Mouse (Mus musculus) forebrain, embryonic 13.5 days (tissue): ENCODE data around the gene Sh2d4b. TPM values are rescaled to one million over a fixed set of nuclear protein-coding genes. Genes with fewer than 3 reads are reported as not detected.
A peak's percentile ranks its signal among the peaks of the same experiment; 100 is the strongest.

Source experiments
- ATAC-seq: fragments of 200-750 bp; cut with Nextera tagmentation; 2 replicates; pipeline ENCODE4 v1.8.0; 2017
- H3K27ac ChIP-seq: fragments of 300-500 bp; sonication (generic); 2 replicates; pipeline ENCODE4 v1.5.1; 2015; ENCODE audit warnings: inconsistent platforms, mild to moderate bottlenecking, moderate library complexity
- H3K27me3 ChIP-seq: fragments of 300-500 bp; sonication (generic); 2 replicates; pipeline ENCODE4 v1.6.1; 2015; ENCODE audit warnings: mild to moderate bottlenecking, inconsistent platforms
- H3K36me3 ChIP-seq: fragments of 300-500 bp; sonication (generic); 2 replicates; pipeline ENCODE4 v1.6.1; 2015; ENCODE audit warnings: mild to moderate bottlenecking, inconsistent platforms; ENCODE audit not compliant: poor library complexity, severe bottlenecking
- H3K4me1 ChIP-seq: fragments of 300-500 bp; sonication (generic); 2 replicates; pipeline ENCODE4 v1.6.1; 2015; ENCODE audit warnings: inconsistent platforms
- H3K4me2 ChIP-seq: fragments of 300-500 bp; sonication (generic); 2 replicates; pipeline ENCODE4 v1.6.1; 2015; ENCODE audit warnings: inconsistent platforms, mild to moderate bottlenecking, moderate library complexity
- H3K4me3 ChIP-seq: fragments of 300-500 bp; sonication (generic); 2 replicates; pipeline ENCODE4 v1.5.1; 2015; ENCODE audit warnings: mild to moderate bottlenecking, inconsistent platforms
- H3K9ac ChIP-seq: fragments of 300-500 bp; sonication (generic); 2 replicates; pipeline ENCODE4 v1.6.1; 2015; ENCODE audit warnings: mild to moderate bottlenecking, inconsistent platforms
- H3K9me3 ChIP-seq: fragments of 300-500 bp; sonication (generic); replicated peaks from 2 replicates; pipeline ENCODE4 v1.6.1; 2016; ENCODE audit warnings: inconsistent platforms
- WGBS: fragments of 180-500 bp; shearing (Covaris S2); methylation state at CpG from one replicate; pipeline ENCODE4 v1.1.7; 2015; 5-methylcytosine and 5-hydroxymethylcytosine counted together
- polyA plus RNA-seq: library from polyadenylated mRNA; unstranded; fragments of >200 nt; fragmentation: Nextera tagmentation; extraction: Ambion mirVana; gene quantifications from 2 replicates; pipeline ENCODE4 v1.2.1, GENCODE M21; 2015

The Sh2d4b gene
- polyA plus RNA-seq, 1 experiment from 2014 or later: 2.4 TPM

DNA sequence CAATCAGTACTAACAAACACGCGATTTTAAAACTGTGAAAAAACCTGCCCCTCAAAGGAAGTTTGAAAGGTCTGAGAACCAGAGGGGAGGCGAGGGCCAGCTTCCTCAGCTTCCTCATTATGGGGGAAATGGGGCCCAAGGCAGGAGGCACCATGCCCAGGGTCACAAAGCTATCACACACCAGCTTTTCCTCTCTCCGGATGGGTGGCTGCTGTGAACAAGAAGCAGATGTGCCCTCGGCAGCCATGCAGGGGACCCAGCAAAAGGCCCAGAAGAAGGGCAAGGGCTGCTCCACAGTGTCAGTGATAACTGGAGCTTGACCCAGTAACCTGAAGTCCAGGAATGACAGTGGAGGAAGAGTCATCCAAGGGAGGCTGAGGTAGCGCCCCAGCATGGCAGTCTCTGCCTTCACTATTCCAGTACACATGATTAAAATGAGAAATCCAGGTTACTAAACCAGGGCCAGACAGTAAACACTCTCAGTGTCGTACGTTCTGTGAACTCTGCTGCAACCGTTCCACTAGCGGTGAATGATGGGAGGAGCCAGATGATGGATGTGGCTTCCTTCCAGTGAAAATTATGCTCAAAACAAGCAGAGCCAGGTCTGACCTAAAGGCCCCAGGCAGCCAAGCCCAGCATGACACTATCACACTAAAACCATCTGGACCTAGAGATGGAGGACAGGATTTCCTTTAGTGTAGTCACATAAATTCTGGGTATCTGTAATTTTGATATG lies 31.5 kb upstream of the Sh2d4b start:
- peaks cover 19% of the 10 kb centered on the region; the same call in 1 of the 2 replicates for H3K36me3 ChIP-seq
- ATAC-seq: no peak
- H3K4me3 ChIP-seq: no peak overlapping the region
- WGBS: 79% methylated on average over 10 of the region's 10 CpGs
- no peak overlapping the region for H3K27ac ChIP-seq
- no peak overlapping the region for H3K4me2 ChIP-seq
- H3K9me3 ChIP-seq: no peaks in the 10 kb centered on the region
- H3K9ac ChIP-seq: no peak overlapping the region
- H3K4me1 ChIP-seq: peaks cover 22% of the 10 kb centered on the region
- no peaks in the 10 kb centered on the region for H3K27me3 ChIP-seq

DNA sequence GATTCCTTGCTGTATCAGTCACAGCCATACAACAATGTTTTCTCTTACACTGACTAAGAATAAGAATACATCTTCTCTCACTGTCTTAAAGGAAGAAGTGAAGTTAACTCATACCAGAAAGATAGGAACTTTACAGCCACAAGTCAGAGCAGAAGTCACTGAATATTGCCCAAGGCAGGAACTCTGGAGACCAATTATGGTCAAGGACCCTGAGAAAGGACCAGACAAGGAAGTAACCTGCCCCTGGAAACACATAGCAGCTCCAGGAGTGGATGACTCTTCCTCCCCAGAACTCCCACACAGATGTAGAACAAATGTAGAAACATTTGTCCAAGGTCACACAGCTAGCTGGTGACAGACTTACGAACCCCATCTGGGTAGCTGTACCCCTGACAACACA lies 28.2 kb upstream of the Sh2d4b start:
- no peak for ATAC-seq
- Histone ChIP-seq H3K27ac (no peak overlapping the region), H3K9ac (no peak overlapping the region), H3K4me1 (peaks cover 9% of the 10 kb centered on the region; the same call in 1 of the 2 replicates), H3K4me2 (no peak overlapping the region), H3K36me3 (peaks cover 27% of the 10 kb centered on the region; the same call in 1 of the 2 replicates), H3K4me3 (no peak overlapping the region), H3K9me3 (no peaks in the 10 kb centered on the region), H3K27me3 (no peaks in the 10 kb centered on the region)
- WGBS: 96% methylated on average over 1 of the region's 1 CpGs

DNA sequence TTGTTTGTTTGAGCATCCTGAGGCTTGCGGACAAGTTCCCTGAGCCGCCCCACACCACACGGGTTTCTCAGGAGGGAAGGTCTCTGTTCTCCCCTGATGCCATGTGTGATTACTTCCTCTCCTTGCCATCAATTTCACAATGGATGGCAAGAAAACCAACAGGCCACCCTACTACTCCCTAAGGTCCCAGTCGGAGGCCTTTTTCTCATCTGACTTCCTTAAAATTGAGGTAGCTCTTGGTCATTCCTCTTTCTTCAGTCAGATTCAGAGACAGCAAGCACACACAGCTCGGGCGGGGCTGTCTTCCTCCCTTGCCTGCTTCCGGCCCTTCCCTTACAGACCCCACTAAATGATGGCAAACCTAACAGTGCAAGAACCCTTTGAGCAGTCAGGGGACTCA lies 26.5 kb upstream of the Sh2d4b start:
- H3K9me3 ChIP-seq: no peaks in the 10 kb centered on the region
- no peak for ATAC-seq
- H3K36me3 ChIP-seq: peaks cover 39% of the 10 kb centered on the region
- WGBS: 93% methylated on average over 7 of the region's 7 CpGs
- no peak overlapping the region for H3K9ac ChIP-seq
- H3K4me1 ChIP-seq: peaks cover 9% of the 10 kb centered on the region; the same call in 1 of the 2 replicates
- H3K27ac ChIP-seq: no peak overlapping the region
- H3K27me3 ChIP-seq: no peaks in the 10 kb centered on the region
- no peak overlapping the region for H3K4me2 ChIP-seq
- no peak overlapping the region for H3K4me3 ChIP-seq

DNA sequence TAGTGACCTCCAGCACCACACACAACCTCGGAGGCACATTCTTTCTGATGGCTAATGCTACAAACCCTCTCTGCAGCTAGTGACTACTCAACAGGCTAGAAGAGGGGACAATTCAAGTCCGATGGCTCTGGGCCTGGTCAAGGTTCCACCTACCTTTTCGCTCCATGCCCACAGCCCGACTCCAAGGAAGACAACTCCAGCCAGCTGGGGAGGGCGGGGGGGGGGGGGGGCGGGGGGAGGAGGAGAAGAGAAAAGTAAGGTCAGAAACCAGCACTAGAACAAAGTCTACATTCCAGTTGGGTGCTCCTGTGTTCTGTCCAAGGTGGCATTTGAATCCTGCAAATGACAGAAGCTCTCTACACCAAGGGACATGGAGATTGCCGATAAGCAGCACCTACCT lies 25.4 kb upstream of the Sh2d4b start:
- peaks cover 49% of the 10 kb centered on the region for H3K36me3 ChIP-seq
- no peaks in the 10 kb centered on the region for H3K27me3 ChIP-seq
- no peak overlapping the region for H3K4me3 ChIP-seq
- no peak overlapping the region for H3K9ac ChIP-seq
- 85% methylated on average over 5 of the region's 7 CpGs for WGBS
- ATAC-seq: no peak
- H3K27ac ChIP-seq: peak overlapping the region; percentile 19
- peaks cover 5% of the 10 kb centered on the region; the same call in 1 of the 2 replicates for H3K4me1 ChIP-seq
- H3K9me3 ChIP-seq: no peaks in the 10 kb centered on the region
- H3K4me2 ChIP-seq: no peak overlapping the region

DNA sequence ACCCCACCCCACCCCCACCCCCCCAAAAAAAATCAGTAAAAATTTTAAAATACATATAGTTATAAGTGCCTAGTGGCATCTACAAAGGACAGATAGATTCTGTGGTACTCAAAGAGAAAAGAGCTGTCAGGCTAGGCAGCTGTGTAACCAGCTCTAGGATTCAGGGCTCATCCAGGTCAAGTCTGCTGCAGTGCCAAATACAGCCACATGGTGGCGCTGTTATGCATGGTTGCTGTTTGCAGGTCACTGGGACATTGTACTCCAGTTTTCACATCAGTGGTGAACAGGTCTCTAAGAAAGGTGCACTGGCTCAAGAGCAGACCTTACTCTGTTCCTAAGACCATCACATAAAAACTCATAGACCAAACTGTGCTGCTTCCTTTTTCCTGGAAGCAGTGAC lies 24.6 kb upstream of the Sh2d4b start:
- Histone ChIP-seq H3K4me2 (no peak overlapping the region), H3K4me1 (peaks cover 5% of the 10 kb centered on the region; the same call in 1 of the 2 replicates), H3K9ac (no peak overlapping the region), H3K27me3 (no peaks in the 10 kb centered on the region), H3K36me3 (peaks cover 53% of the 10 kb centered on the region), H3K27ac (0 out of 2 replicates have a peak overlapping the region, but pooled peaks have one; percentile 19), H3K4me3 (no peak overlapping the region), H3K9me3 (no peaks in the 10 kb centered on the region)
- 5% methylated on average over 1 of the region's 1 CpGs for WGBS
- ATAC-seq: peak; percentile 64

DNA sequence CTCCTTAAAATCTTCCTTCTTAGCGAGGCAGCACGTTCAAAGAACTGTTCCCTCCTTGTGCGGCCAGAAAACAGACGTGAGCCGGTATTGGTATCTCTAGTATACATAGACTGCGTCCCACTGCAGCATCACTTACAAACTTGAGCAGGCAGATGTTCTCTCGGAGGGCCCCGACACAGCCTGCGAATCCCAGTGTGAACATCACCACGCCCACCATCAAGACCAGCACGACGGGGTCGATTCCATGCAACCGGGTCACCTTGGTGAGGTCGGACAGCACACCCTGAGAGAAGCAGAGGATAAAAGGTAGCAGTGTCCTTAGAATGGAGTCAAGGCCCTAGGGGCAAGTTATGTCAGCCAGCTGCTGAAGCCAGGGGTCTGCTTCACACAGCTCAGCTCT lies 23.6 kb upstream of the Sh2d4b start:
- no peak for ATAC-seq

DNA sequence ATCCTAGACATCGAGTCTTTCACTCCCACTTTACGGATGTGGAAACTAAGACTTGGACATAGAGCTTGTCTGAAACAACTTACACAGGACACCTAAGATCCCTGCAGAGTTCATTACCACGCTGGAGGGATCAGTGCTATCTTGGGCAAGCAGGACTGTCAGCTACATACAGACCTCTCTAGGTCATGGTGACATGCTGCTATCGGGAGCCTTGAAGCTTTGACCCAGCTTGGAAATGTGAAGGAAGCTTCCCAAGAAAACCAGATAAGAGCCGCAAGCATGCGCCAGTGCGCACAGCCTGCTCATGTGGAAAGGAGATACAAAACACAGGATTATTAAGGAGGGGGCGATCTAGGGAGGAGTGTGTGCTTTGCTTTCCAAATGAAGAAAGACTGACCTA lies 22.8 kb upstream of the Sh2d4b start:
- H3K27ac ChIP-seq: no peak overlapping the region
- H3K36me3 ChIP-seq: peaks cover 53% of the 10 kb centered on the region
- WGBS: 92% methylated on average over 8 of the region's 8 CpGs
- H3K4me3 ChIP-seq: no peak overlapping the region
- peaks cover 5% of the 10 kb centered on the region; the same call in 1 of the 2 replicates for H3K4me1 ChIP-seq
- no peaks in the 10 kb centered on the region for H3K9me3 ChIP-seq
- H3K27me3 ChIP-seq: no peaks in the 10 kb centered on the region
- H3K9ac ChIP-seq: no peak overlapping the region
- H3K4me2 ChIP-seq: no peak overlapping the region
- no peak for ATAC-seq

More for the DNA sequence above, 23.6 kb upstream of the Sh2d4b start:
- Histone ChIP-seq H3K27ac (no peak overlapping the region), H3K4me1 (peaks cover 5% of the 10 kb centered on the region; the same call in 1 of the 2 replicates), H3K27me3 (no peaks in the 10 kb centered on the region), H3K9me3 (no peaks in the 10 kb centered on the region), H3K9ac (no peak overlapping the region), H3K4me3 (no peak overlapping the region), H3K36me3 (peaks cover 48% of the 10 kb centered on the region), H3K4me2 (no peak overlapping the region)
- WGBS: 93% methylated on average over 15 of the region's 15 CpGs

DNA sequence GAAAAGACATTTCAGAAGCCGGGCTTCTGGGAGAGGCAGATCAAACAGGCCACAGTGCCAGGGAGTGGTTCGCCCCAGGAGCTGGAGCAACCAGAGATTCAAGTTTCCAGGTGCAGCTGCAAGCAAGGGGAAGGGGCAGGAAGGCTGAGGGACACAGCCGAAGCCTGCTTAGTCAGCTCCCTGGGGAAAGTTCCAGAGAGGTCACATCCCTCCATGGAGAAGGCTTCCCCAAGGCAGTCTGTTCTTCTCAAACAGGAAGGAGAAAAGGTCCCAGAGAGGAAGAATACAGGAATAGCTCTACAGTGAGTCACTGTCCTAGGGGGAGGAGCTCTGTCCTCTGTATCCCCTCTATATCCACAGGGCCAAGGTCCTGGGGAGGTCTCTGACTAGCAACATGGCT lies 21.6 kb upstream of the Sh2d4b start:
- H3K27ac ChIP-seq: no peak overlapping the region
- H3K9me3 ChIP-seq: no peaks in the 10 kb centered on the region
- no peak overlapping the region for H3K4me3 ChIP-seq
- no peak overlapping the region for H3K4me2 ChIP-seq
- WGBS: 85% methylated on average over 3 of the region's 3 CpGs
- H3K4me1 ChIP-seq: no peaks in the 10 kb centered on the region
- H3K27me3 ChIP-seq: no peaks in the 10 kb centered on the region
- peaks cover 64% of the 10 kb centered on the region for H3K36me3 ChIP-seq
- no peak overlapping the region for H3K9ac ChIP-seq
- no peak for ATAC-seq

DNA sequence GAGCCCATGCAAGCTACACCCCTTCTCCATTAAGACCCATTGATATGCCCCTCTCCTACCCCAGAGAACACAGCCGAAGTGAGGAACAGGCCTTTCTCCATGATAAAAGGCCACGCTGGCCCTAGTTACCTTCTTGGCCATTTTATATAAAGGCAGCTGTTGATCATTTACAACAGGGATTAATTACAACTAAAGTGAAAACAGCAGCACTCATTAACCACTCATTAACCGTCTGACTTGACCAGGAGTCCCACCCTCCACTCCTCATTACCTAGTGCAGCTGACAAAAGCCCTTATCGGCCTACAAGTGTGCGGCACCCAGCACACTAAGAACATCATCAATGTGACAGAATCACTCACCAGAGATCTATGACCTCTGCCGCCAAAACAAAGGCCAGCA lies 20.6 kb upstream of the Sh2d4b start:
- ATAC-seq: no peak
- no peak overlapping the region for H3K27ac ChIP-seq
- H3K4me3 ChIP-seq: no peak overlapping the region
- H3K4me2 ChIP-seq: no peak overlapping the region
- no peaks in the 10 kb centered on the region for H3K27me3 ChIP-seq
- H3K36me3 ChIP-seq: peaks cover 74% of the 10 kb centered on the region
- no peak overlapping the region for H3K9ac ChIP-seq
- no peaks in the 10 kb centered on the region for H3K4me1 ChIP-seq
- 45% methylated on average over 6 of the region's 6 CpGs for WGBS
- no peaks in the 10 kb centered on the region for H3K9me3 ChIP-seq

DNA sequence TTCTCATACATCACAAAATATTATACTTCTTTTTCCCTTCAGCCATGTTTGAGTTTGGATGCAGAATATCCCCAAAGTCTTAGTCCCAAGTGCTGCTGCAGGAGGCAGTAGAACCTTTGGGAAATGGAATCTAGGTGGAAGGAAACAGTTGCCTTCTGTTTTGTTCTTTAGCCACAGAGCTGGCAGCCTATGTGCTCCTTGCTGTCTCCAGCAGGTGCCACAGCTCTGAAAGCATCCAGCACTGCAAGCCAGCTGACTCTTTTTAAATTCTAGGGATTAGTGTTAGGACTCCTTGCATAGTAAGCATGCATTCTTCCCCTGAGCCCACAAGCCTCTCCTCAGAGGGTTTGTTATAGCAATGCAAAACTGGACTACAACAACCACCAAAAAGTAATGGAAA lies 18.5 kb upstream of the Sh2d4b start:
- Histone ChIP-seq H3K9me3 (no peaks in the 10 kb centered on the region), H3K27me3 (no peaks in the 10 kb centered on the region), H3K4me2 (no peak overlapping the region), H3K36me3 (peaks cover 89% of the 10 kb centered on the region), H3K27ac (no peak overlapping the region), H3K4me1 (no peaks in the 10 kb centered on the region), H3K4me3 (no peak overlapping the region), H3K9ac (no peak overlapping the region)
- ATAC-seq: no peak

DNA sequence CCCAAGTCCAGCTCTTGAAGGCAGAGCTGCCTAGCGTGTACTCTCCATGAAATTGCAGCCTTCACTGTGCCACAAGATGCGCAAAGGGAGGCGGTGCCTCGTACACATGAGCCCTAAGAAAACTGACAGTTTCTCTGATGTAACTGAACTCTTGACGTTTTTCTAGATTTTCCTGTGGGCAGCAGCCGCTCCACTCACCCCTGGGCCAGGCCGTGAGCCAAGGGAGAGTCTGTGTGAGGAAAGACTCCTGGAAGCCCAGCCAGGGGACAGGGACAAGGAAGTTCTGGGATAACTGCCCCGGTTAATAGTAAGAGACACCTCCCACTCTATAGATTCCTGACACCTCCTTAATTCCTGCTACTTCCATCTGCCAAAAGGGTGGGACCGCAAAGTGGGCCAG lies 15.7 kb upstream of the Sh2d4b start:
- H3K36me3 ChIP-seq: peaks cover 85% of the 10 kb centered on the region
- 94% methylated on average over 9 of the region's 9 CpGs for WGBS
- H3K9me3 ChIP-seq: no peaks in the 10 kb centered on the region

DNA sequence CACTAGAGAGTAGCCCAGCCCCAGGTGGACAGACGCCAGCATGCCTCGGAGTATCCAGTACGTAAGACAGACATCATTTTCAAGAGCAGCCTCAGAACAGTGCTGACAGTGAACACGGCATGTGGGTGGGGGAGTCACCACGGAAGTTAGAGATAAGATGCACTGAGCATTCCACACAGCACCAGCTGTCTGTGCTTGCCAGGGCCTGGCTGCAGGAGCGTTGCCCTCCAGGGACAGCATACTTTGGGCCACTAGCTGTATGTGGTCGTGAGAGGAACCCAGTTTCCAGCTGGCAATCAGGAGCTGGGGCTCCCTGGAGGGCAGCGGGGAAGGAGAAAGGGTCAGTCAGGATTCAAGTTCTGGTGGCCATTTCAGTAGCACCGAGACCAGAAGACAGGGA lies 13.7 kb upstream of the Sh2d4b start:
- no peaks in the 10 kb centered on the region for H3K9me3 ChIP-seq
- H3K27ac ChIP-seq: no peak overlapping the region
- 93% methylated on average over 9 of the region's 9 CpGs for WGBS
- H3K36me3 ChIP-seq: peaks cover 75% of the 10 kb centered on the region
- H3K9ac ChIP-seq: no peak overlapping the region
- ATAC-seq: no peak
- no peaks in the 10 kb centered on the region for H3K27me3 ChIP-seq
- no peaks in the 10 kb centered on the region for H3K4me1 ChIP-seq
- H3K4me3 ChIP-seq: no peak overlapping the region
- H3K4me2 ChIP-seq: no peak overlapping the region

More for the DNA sequence above, 15.7 kb upstream of the Sh2d4b start:
- Histone ChIP-seq H3K4me3 (no peak overlapping the region), H3K9ac (no peak overlapping the region), H3K27ac (no peak overlapping the region), H3K4me2 (no peak overlapping the region), H3K27me3 (no peaks in the 10 kb centered on the region), H3K4me1 (no peaks in the 10 kb centered on the region)
- no peak for ATAC-seq

DNA sequence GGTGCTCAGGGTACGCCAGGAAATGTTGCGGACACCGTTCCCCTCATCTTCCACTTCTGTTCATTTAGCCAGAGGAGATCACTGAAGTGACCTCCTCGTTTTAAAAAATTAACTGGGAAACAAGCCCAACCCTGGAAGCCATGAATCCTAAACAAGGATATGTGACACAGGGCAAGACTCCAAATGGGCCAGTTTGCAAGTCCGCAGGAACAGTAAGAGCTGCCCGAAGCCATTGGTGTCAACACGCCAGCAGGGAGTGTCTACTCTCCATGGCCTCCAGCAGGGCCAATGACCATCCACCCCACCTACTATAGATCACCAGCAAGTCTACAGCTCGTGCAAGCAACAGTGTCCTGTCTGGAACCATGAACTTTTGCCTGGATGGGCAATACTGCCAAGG lies 12.7 kb upstream of the Sh2d4b start:
- 91% methylated on average over 8 of the region's 8 CpGs for WGBS
- ATAC-seq: no peak
- Histone ChIP-seq H3K27me3 (no peaks in the 10 kb centered on the region), H3K9me3 (no peaks in the 10 kb centered on the region), H3K4me1 (no peaks in the 10 kb centered on the region), H3K36me3 (peaks cover 65% of the 10 kb centered on the region), H3K27ac (no peak overlapping the region), H3K4me2 (no peak overlapping the region), H3K4me3 (no peak overlapping the region), H3K9ac (no peak overlapping the region)
